Mouse (Mus musculus) limb, embryonic 10.5 days (tissue): ENCODE results near the gene Shank1. TPM values are rescaled to one million over a fixed set of nuclear protein-coding genes. Genes with fewer than 3 reads are reported as not detected.
A peak's percentile ranks its signal among the peaks of the same experiment; 100 is the strongest.

ENCODE experiments used
- DNase-seq: peaks from one replicate; pipeline ENCODE4 v3.0.0-alpha.2; 2017; ENCODE audit warnings: low spot score
- H3K27ac ChIP-seq: fragments of 300-500 bp; sonication (generic); 2 replicates; pipeline ENCODE4 v1.5.1; 2016; ENCODE audit warnings: mild to moderate bottlenecking
- H3K27me3 ChIP-seq: fragments of 300-500 bp; sonication (generic); 2 replicates; pipeline ENCODE4 v1.6.1; 2016; ENCODE audit warnings: low read depth, mild to moderate bottlenecking; ENCODE audit not compliant: poor library complexity, severe bottlenecking
- H3K36me3 ChIP-seq: fragments of 300-500 bp; sonication (generic); 2 replicates; pipeline ENCODE4 v1.6.1; 2016; ENCODE audit warnings: mild to moderate bottlenecking, moderate library complexity
- H3K4me1 ChIP-seq: fragments of 300-500 bp; sonication (generic); 2 replicates; pipeline ENCODE4 v1.6.1; 2016
- H3K4me3 ChIP-seq: fragments of 300-500 bp; sonication (generic); 2 replicates; pipeline ENCODE4 v1.5.1; 2016; ENCODE audit warnings: mild to moderate bottlenecking, moderate library complexity
- H3K9me3 ChIP-seq: fragments of 300-500 bp; sonication (generic); replicated peaks from 2 replicates; pipeline ENCODE4 v1.6.1; 2016; ENCODE audit warnings: mild to moderate bottlenecking
- whole genome bisulfite sequencing: fragments of 180-500 bp; shearing (Covaris S2); methylation state at CpG from one replicate; pipeline ENCODE4 v1.1.7; 2016; 5-methylcytosine and 5-hydroxymethylcytosine counted together
- polyA plus RNA-seq: library from polyadenylated mRNA; unstranded; fragments of >200 nt; fragmentation: Nextera tagmentation; extraction: Ambion mirVana; gene quantifications from 2 replicates; pipeline ENCODE4 v1.2.1, GENCODE M21; 2016

Shank1 gene
- polyA plus RNA-seq, 1 experiment from 2014 or later: 0.40 TPM

DNA sequence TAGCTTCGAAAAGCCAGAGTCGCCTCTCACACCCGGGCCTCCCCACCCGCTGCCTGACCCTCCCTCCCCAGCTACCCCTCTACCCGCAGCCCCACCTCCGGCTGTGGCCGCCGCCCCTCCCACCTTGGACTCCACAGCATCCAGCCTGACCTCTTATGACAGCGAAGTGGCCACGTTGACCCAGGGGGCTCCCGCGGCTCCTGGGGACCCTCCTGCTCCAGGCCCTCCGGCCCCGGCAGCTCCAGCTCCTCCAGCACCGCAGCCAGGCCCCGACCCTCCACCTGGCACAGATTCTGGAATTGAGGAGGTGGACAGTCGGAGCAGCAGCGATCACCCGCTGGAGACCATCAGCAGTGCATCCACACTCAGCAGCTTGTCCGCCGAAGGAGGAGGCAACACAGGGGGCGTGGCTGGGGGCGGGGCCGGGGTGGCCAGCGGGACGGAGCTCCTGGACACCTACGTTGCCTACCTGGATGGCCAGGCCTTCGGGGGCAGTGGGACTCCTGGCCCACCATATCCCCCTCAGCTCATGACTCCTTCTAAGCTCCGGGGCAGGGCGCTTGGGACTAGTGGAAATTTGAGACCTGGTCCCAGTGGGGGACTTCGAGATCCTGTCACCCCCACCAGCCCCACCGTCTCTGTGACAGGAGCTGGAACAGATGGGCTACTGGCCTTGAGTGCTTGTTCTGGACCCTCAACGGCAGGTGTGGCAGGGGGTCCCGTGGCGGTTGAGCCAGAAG, 43.7 kb downstream of the Shank1 start:
- peak; percentile 60 for DNase-seq
- WGBS: under 1% methylated on average over 35 of the region's 35 CpGs
- no peaks in the 10 kb centered on the region for H3K36me3 ChIP-seq
- no peak overlapping the region for H3K27ac ChIP-seq
- peaks cover 58% of the 10 kb centered on the region for H3K4me1 ChIP-seq
- peak overlapping the region; percentile 34 for H3K4me3 ChIP-seq
- H3K9me3 ChIP-seq: no peaks in the 10 kb centered on the region
- peaks cover 100% of the 10 kb centered on the region for H3K27me3 ChIP-seq

DNA sequence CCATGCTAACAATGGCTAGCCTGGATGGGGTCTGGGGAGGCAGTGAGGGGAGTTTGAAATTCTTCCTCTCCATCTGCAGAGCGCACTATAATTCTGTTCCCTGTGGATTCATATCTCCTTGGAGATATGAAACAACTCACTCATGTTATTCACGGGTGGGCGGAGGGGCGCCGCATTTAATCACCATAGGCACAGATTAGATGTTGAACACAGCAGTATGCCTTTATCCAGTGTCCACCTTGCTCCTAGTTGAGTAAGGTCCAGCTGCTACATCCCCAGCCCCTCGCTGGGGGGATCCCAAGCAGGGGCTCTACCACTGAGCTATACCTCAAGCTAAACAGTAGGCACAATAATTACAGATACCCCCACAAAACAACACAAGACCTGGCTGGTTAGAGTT, 45.4 kb downstream of the Shank1 start:
- Histone ChIP-seq H3K4me1 (peaks cover 71% of the 10 kb centered on the region), H3K36me3 (no peaks in the 10 kb centered on the region), H3K9me3 (no peaks in the 10 kb centered on the region), H3K27me3 (peaks cover 100% of the 10 kb centered on the region), H3K4me3 (no peak overlapping the region), H3K27ac (no peak overlapping the region)
- 84% methylated on average over 6 of the region's 6 CpGs for WGBS
- no peak for DNase-seq

DNA sequence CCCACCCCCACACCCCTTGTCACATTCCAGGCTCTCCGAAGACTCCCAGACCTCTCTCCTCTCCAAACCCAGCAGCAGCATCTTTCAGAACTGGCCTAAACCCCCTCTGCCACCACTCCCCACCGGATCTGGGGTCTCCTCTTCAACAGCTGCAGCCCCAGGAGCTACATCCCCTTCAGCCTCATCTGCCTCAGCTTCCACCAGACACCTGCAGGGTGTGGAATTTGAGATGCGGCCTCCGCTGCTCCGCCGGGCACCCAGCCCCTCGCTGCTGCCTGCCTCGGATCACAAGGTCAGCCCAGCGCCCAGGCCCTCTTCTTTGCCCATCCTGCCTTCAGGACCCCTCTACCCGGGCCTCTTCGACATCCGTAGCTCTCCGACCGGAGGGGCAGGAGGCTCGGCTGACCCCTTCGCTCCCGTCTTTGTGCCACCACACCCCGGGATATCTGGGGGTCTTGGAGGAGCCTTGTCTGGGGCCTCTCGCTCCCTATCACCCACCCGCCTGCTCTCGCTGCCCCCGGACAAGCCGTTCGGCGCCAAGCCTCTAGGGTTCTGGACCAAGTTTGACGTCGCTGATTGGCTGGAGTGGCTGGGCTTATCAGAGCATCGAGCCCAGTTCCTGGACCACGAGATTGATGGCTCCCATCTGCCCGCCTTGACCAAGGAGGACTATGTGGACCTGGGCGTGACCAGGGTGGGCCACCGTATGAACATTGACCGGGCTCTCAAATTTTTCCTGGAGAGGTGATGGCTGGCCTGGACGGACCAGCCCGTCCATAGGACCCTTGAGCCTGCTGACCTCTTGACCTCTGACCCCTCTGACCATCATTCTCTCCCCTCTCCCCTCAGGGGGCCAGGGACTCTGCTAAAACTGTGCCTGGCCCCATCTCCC, 46.8 kb downstream of the Shank1 start:
- H3K27ac ChIP-seq: no peak overlapping the region
- no peaks in the 10 kb centered on the region for H3K9me3 ChIP-seq
- H3K36me3 ChIP-seq: no peaks in the 10 kb centered on the region
- H3K4me3 ChIP-seq: peak overlapping the region; percentile 34
- peaks cover 100% of the 10 kb centered on the region for H3K27me3 ChIP-seq
- peak; percentile 47 for DNase-seq
- WGBS: under 1% methylated on average over 35 of the region's 35 CpGs
- H3K4me1 ChIP-seq: peaks cover 65% of the 10 kb centered on the region

DNA sequence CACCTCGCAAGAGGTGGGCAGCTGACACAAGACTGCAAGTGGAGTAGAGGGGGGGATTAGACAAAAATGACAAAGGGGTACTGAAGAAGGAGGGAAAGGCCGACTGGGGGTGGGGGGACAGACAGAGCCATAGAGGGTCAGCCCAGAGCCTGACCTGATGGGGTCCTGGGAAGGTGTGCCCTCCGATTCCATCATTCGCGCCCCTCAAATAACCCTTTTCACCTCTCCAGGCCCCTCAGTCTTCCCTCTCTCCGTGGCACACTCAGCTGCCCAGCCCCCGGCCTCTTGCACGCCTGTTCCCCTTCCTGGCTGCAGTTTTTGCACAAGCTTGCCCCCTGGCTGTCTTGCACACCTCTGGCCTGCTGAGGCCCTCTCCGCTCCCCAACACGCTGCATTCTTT, 47.5 kb downstream of the Shank1 start:
- Histone ChIP-seq H3K36me3 (no peaks in the 10 kb centered on the region), H3K27ac (no peak overlapping the region), H3K27me3 (peaks cover 100% of the 10 kb centered on the region), H3K4me3 (peak overlapping the region; percentile 34; the same call in 1 of the 2 replicates), H3K9me3 (no peaks in the 10 kb centered on the region), H3K4me1 (peaks cover 63% of the 10 kb centered on the region)
- WGBS: 11% methylated on average over 10 of the region's 10 CpGs
- DNase-seq: peak; percentile 40

GRCm38 (mm10) chr7:44358012-44358411, 48.0 kb downstream of the Shank1 start:
- peaks cover 58% of the 10 kb centered on the region for H3K4me1 ChIP-seq
- no peaks in the 10 kb centered on the region for H3K36me3 ChIP-seq
- H3K27ac ChIP-seq: no peak overlapping the region
- H3K9me3 ChIP-seq: no peaks in the 10 kb centered on the region
- H3K27me3 ChIP-seq: peaks cover 100% of the 10 kb centered on the region
- no peak for DNase-seq
- 13% methylated on average over 5 of the region's 5 CpGs for WGBS
- H3K4me3 ChIP-seq: peak overlapping the region; percentile 6; the same call in 1 of the 2 replicates

DNA sequence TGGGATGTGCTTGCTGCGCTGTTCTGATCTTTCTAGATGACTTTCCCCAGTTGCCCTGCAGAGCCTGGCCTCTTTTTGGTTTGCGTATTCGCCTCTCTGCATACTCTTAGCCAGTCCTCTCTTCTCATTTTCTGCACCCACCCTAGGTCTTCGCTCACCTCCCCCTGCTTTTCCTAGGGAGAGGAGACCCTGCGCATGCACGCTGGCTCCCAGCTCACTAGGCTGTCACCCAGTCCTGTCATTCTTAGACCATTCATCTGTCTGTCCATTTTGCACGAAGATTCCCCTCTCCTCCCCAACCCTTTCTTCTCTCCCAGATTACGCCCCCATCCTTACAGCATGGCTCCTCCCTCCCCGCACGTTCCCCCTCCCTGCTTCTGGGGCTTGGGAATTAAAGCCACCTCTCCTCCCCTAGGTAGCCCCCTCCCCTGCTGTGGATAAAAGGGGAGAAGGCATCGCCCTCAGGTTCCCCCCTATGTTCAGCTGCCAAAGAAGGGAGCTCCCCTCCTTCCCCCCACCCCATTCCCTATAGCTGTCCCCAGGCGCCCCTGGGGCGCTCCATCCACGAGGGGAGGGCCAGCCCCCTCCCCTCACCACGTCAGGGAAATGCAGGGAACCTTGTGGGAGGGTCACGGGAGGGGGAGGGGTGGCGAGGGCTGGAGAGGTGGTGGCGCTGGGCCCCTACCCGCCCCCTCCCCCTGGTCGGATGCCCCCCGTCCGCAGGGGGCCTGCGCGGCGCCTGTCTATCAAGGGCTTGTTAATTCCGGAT, 49.0 kb downstream of the Shank1 start:
- H3K4me1 ChIP-seq: peaks cover 48% of the 10 kb centered on the region
- 3% methylated on average over 26 of the region's 26 CpGs for WGBS
- H3K36me3 ChIP-seq: no peaks in the 10 kb centered on the region
- no peak for DNase-seq
- H3K9me3 ChIP-seq: no peaks in the 10 kb centered on the region
- H3K4me3 ChIP-seq: peak overlapping the region; percentile 59
- peaks cover 100% of the 10 kb centered on the region for H3K27me3 ChIP-seq
- H3K27ac ChIP-seq: peak overlapping the region; percentile 61

GRCm38 (mm10) chr7:44359908-44360672, 50.0 kb downstream of the Shank1 start:
- H3K4me1 ChIP-seq: peaks cover 44% of the 10 kb centered on the region
- H3K4me3 ChIP-seq: peak overlapping the region; percentile 59
- WGBS: 1% methylated on average over 54 of the region's 54 CpGs
- no peaks in the 10 kb centered on the region for H3K36me3 ChIP-seq
- H3K27ac ChIP-seq: no peak overlapping the region
- H3K27me3 ChIP-seq: peaks cover 96% of the 10 kb centered on the region
- no peaks in the 10 kb centered on the region for H3K9me3 ChIP-seq
- peak; percentile 91 for DNase-seq

DNA sequence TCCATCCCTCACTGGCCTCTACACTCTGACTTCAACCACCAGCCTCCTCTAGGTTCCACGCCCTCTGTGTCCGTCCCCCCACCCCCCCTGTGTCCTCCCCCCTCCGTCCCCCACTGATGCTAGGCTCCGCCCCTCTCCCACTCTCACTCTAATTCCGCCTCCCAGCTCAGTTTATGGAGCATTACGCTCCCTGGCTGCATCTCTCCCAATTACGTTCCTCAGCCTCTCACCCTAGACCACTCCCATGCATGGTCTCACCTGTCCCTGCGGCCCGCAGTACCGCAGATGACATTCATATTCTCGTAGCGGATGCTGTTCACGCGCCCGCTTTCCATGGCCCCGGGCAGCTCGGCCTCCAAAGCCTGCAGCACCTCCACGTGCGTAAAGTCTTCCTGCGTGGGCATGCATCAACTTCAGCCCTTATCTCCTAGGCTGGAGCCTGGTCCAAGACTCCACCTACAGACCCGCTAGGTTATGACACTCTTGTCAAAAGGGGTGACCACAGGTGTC, 50.8 kb downstream of the Shank1 start:
- H3K36me3 ChIP-seq: no peaks in the 10 kb centered on the region
- H3K27me3 ChIP-seq: peaks cover 93% of the 10 kb centered on the region
- H3K9me3 ChIP-seq: no peaks in the 10 kb centered on the region
- H3K4me1 ChIP-seq: peaks cover 44% of the 10 kb centered on the region
- DNase-seq: no peak
- no peak overlapping the region for H3K27ac ChIP-seq
- peak overlapping the region; percentile 59 for H3K4me3 ChIP-seq
- WGBS: 8% methylated on average over 21 of the region's 21 CpGs

DNA sequence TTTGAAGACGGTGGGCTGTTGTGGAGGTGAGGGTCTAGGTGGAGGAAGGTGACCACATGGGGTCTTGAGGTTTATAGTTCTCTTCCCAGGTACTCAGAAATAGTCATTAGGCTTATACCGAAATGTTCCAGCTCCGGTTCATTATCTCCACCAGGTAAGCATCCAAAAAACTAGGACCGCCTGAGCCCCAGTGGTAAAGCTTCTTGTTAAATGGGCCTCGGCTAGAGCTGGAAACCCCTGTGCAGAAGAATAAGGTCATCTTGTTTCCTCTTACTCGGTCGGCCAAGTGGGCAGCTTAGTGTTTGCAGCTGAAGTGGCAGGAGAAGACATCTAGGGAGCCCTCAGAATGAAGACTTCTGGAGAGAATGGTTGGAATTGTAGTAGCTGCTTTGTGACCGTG, 62.6 kb downstream of the Shank1 start:
- H3K4me1 ChIP-seq: peaks cover 15% of the 10 kb centered on the region
- no peak overlapping the region for H3K27ac ChIP-seq
- H3K27me3 ChIP-seq: no peaks in the 10 kb centered on the region
- WGBS: 92% methylated on average over 8 of the region's 8 CpGs
- no peak overlapping the region for H3K4me3 ChIP-seq
- no peaks in the 10 kb centered on the region for H3K36me3 ChIP-seq
- H3K9me3 ChIP-seq: no peaks in the 10 kb centered on the region
- DNase-seq: no peak

GRCm38 (mm10) chr7:44373460-44373859, 63.4 kb downstream of the Shank1 start:
- H3K36me3 ChIP-seq: no peaks in the 10 kb centered on the region
- DNase-seq: no peak
- H3K27me3 ChIP-seq: 0 out of 2 replicates have a peak, but pooled peaks cover 3% of the 10 kb centered on the region
- peaks cover 15% of the 10 kb centered on the region for H3K4me1 ChIP-seq
- H3K27ac ChIP-seq: peak overlapping the region; percentile 86
- WGBS: 13% methylated on average over 7 of the region's 7 CpGs
- peak overlapping the region; percentile 73 for H3K4me3 ChIP-seq
- no peaks in the 10 kb centered on the region for H3K9me3 ChIP-seq

GRCm38 (mm10) chr7:44373889-44374652, 64.0 kb downstream of the Shank1 start:
- 0 out of 2 replicates have a peak, but pooled peaks cover 4% of the 10 kb centered on the region for H3K27me3 ChIP-seq
- no peaks in the 10 kb centered on the region for H3K36me3 ChIP-seq
- H3K9me3 ChIP-seq: no peaks in the 10 kb centered on the region
- H3K4me1 ChIP-seq: peaks cover 15% of the 10 kb centered on the region
- H3K27ac ChIP-seq: peak overlapping the region; percentile 86
- 1% methylated on average over 19 of the region's 19 CpGs for WGBS
- H3K4me3 ChIP-seq: peak overlapping the region; percentile 73
- DNase-seq: peak; percentile 79
